Mouse (Mus musculus): ENCODE measurements around the gene Acy3.

GRCm38 (mm10) chr19:3998335-3998734 is 12.0 kb downstream of the Acy3 start:
- TF ChIP-seq CTCF (conservative IDR thresholded peaks at IDR 0.05; ENCODE audit: insufficient read depth, insufficient read length, low read depth, low read length), result no peak
- TF ChIP-seq POLR2A (IDR thresholded peaks at IDR 0.05; ENCODE audit: low read depth, low read length), result no peak
